Mouse (Mus musculus) neural tube, embryonic 10.5 days (tissue): ENCODE measurements around the gene Uhrf1bp1.

Experiments
- DNase-seq: peaks from one replicate; pipeline ENCODE4 v3.0.0-alpha.2; 2017; ENCODE audit warnings: low spot score; ENCODE audit errors: extremely low spot score

The Uhrf1bp1 gene

DNA sequence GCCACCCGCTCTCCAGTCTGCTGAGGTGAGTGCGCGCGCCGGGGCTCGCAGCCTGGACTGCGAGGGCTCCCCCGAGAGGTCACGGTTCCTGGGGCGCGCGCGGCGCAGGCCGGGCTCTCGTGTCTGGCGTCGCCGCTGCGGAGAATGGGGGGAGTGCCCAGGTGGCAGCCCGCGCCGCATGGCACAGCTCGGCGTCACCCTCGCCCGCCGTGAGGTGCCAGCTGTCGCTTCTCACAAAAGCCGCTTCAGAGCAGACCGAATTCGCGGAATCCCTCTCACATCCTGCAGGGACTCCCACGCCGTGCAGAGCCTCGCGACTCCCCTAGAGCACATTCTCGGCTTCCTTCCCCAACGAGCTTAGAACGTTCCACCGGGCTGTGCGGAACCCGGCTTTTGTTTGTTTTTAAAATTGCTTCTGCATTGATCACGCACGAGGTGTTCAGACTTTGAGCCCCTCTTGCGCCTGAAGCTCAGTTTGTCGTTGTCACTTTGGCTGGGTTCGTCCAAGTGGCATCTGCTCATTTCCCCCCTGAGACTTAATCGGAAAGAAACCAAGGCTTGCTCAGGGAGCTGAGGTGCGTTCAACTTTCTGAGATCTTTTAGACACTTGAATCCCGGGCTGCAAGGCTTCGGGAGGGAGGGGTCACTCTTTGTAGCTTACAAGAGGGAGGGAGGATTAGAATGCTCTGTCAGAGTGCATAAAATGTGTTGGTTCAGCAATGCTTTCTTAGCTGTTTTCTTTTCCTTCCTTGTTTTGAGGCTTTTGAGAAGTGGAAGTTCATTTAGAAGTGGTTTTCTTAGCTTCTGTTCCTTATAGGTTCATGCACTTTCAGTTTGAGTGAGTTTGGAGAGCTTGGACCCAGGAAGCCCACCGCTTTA lies 53.6 kb downstream of the Uhrf1bp1 start, which contains the start of gene Taf11:
TSS of gene Taf11 (minus strand) at position 223 of the 879 bp plus-strand sequence.
- no peak for DNase-seq

DNA sequence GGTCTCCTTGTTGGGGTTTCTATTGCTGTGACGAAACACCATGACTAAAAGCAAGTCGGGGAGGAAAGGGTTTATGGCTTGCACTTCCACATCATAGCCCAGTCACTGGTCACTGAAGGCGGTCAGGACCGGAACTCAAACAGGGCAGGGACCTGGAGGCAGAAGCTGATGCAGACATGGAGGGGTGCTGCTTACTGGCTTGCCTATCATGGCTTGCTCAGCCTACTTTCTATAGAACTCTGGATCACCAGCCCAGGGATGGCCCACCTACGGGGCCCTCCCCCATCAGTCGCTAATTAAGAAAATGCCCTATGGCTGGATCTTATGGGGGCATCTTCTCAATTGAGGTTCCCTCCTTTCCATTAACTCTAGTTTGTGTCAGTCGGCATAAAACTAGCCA lies 55.1 kb downstream of the Uhrf1bp1 start:
- DNase-seq: no peak

DNA sequence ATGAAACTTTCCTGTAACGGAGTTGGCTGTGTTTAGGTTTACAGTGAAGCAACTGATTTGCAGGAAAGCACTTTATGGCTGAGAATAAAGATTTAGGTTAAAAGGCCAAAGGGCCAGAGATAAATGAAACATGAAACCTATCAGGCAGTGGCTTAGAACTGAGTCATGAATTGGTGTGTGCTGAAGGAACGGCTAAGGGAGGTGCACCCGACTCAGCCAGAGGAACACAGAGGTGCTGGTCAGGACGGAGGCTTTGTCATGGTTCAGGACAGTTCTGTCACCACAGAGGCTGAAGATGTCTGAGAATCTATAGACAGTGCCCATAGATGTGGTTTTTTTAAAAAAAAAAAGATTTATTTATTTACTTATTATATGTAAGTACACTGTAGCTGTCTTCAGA lies 58.5 kb downstream of the Uhrf1bp1 start:
- DNase-seq: no peak

DNA sequence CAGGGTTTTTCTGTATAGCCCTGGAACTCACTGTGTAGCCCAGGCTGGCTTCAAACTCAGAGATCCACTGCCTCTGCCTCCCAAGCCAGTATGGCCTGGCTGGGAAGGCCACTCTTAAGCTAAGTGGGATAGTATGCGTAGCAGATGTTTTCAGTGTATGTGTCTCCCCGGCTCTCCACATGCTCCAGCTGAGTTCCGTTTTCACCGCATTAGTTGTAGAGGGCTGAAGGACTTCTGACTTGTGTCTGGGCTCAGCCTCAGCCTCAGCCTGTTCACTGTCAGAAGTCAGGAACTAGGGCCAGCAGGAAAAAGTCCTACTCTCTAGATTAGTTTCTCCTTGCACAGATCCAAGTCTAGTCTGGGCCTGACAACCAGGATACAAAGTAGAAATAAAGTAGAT lies 60.1 kb downstream of the Uhrf1bp1 start:
- DNase-seq: no peak

DNA sequence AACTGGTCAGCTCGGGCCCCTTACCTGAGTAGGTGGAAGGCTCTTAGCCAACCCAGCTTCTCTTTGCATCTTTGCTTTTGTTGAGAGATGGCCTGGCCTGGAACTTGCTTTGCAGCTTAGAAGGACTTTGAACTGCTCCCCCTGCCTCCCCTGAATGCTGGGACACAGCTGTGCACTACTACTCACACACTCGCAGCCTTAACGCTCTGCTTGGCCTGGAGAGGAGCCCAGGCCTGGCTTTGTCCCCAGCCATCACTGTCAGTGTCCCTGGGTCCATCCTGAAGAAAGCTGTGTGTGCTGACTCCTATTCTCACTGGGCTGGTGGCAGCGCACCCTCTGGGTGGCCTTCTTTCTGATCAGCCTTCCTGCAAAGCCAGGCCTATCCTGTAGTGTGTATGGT lies 64.4 kb downstream of the Uhrf1bp1 start:
- DNase-seq: no peak

DNA sequence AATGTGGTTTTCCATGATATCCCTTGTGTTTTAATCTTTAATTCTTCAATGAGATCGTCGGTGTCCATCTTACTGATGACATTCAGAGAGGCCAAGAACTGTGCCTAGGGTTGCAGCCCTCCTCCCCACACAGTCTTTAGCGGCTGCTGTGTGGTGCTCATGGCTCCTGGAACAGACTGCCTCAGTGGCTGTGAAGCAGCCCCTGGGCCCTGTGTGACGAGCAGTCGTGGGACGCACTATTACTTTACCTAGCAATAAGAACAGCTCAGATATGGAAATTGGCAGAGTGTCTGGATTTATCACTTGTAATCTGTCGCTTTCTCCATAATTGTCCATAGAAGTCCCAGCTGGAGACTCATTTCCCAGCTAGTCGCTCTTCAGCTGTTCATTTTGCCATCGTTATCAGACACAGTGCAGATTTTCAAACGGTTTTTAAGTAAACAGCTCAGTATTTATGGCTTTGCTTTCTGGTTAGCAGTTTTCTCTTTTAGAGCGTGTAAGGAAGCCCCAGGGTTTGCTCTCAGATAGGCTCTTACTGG lies 66.0 kb downstream of the Uhrf1bp1 start:
- no peak for DNase-seq

DNA sequence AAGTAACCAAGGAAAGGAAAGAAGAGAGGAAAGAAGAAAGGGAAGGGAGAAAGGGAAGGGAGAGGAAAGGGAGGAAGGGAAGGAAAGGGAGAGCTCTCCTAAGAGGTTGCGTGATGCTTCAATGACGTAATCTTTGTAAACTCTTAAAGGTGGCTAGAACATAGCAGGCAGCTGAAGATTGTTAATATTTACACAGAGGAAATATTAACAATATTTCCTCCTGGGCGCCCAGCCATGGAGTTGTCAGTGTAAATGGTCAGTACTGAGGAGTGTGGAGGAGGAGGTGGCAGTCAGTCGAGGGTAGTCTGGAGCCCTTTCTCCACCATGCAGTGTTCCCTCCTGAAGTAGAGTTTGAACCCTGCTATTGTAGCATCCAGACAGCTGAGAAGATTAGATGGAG lies 68.8 kb downstream of the Uhrf1bp1 start:
- DNase-seq: no peak

DNA sequence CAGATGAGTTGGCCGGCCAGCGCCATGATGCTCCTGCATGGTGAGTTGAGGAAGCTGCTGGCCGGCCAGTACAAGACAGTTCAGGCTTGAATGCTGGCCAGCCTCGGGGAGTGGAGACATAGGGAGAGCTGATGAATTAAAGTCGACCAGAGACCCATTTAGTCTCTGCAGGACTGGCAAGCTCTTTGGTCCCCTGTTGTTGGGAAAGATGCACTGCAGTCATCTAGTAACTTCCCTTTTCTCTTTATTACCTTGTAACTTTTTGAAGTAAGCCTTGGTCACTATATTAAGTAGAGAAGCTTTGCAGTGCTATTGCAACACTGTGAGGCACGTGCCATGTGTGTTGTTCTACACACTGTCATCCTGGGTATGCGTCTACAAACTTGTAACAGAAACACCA lies 69.3 kb downstream of the Uhrf1bp1 start:
- no peak for DNase-seq

DNA sequence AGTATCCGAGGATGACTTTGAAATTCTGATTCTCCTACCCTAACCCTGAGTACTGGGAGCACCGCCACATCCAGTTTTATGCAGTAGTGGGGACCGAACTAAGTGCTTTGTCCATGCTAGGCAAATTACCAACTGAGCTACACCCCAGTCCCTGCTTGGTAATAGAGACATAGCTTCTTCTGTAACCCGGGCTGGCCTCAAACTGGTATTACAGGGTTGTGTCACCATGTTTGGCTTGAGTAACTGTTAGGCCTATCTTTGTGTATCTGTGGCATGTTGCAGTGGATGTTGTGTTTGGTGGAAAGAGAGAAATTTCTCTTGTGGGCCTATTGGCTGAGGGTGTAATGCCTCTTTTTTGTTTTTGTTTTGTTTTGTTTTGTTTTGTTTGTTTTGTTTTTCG lies 74.0 kb downstream of the Uhrf1bp1 start:
- DNase-seq: no peak

DNA sequence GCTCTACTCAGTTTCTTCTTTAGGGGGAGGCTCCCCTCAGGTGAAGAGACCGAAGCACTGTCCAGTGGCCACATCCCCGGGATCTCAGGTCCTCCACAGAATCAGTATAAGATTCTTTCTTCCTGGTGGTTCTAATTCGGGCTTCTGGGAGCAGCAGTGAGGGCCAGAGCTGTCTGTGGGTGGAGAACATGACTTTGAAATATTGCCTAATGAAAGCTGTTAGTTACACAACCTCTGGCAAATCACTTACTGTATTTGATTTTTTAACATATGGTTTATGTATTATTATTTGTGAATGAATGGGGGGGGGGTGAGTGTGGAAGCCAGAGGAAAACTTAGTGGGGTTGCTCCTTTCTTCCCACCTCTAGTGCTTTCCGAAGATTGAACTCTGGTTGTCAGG lies 75.6 kb downstream of the Uhrf1bp1 start:
- no peak for DNase-seq

DNA sequence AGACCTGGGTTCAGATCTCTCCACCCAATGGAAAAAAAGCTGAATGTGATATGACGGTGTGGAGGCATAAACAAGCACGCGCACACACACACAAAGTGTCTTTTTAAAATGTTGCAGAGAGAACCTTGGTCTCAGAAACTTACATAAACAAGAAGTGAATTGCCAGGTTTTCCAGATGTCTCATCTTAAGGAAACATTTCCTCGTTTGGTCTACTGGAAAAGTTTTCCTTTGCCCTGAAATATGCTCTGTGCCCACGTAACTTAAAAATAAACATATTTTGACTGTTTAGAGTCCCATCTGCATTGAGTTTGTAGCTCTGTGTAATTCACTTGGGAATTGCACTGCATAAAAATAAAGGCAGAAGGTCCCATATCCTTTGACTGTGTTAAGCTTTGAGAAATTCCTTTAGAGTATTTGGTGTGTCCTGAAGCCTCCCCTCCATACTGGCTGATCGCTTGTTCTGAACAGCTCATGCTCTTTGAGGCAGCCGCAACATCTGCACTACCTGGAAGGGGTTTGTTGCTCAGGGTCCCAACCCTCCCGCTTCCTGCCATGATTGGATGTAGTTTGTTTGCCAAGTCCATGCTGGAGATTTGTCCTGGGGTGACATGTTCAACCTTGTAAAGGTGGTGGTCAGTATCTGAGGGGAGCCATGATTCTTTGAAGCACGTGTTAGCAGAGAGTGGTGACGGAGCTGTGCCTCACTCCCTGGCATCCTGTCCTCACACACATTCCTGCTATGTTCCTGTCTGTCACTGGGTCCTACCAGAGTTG lies 78.1 kb downstream of the Uhrf1bp1 start:
- no peak for DNase-seq

DNA sequence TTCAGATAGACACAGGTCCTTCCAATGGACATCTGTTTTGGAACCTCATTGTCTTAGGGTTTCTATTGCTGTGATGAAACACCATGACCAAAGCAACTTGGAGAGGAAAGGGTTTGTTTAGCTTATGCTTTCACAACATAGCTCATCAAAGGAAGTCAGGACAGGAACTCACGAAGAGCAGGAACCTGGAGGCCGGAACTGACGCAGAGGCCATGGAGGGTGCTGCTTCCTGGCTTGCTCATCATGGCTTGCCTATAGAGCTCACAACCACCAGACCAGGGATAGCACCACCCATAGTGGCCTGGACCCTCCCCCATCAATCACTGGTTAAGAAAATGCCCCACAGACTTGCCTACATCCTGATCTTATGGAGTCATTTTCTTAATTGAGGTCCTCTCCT lies 78.8 kb downstream of the Uhrf1bp1 start:
- no peak for DNase-seq

DNA sequence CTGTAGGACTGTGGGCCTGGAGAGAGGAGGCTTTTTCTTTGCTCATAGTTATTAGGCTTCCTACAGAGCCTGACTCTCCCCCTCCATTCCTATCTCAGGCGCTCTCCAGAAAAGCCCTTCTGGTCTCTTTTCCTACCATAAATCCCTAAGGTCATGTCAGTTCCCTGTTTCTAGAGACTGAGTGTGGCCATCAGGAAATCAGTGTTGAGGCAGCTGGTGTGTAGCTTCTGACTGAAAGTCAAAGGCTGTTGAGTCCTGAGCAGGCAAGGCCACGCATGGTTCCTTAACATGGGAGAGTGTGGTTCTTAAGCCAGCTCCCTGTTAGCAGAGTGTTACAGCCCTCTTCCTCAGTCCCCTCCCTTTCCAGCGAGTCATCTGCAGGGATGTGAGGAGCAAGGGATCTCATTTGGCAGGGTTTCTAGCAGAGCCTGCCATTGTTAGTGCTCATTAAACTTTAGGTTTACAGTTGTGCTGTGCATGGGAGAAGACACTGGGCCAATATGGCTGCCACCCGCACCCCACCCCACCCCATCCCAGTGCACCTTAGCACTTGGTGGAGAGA lies 80.9 kb downstream of the Uhrf1bp1 start:
- DNase-seq: no peak

DNA sequence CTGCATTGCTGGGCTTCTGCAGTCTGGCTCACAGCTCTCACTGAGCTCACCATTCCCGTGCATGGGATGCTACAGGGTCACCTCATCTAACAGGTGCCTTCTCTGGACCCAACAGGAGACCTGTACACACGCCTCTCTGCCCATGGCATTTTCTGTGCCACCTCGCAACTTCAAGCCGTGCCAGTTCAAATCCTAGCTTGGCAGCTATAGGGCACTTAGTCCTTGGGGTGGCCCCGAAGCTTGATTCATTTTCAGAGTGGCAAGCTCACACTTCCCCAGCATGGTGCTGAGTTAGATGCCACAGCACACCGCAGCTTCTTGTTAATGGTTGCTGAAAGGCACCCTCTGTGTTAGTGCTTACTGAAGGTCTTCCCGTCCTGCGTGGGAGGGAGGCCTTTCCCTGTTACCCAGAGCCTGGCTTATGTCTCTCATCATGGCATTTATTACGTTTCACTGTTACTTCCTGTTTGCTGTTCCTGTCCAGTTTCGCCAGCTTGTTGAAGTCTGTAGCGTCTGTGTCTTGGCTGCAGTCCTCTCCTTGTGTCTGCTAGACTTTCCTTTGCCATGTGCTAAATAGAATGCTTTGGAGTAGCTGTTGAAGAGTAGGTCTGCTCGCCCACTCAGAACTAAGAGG lies 82.0 kb downstream of the Uhrf1bp1 start:
- no peak for DNase-seq

DNA sequence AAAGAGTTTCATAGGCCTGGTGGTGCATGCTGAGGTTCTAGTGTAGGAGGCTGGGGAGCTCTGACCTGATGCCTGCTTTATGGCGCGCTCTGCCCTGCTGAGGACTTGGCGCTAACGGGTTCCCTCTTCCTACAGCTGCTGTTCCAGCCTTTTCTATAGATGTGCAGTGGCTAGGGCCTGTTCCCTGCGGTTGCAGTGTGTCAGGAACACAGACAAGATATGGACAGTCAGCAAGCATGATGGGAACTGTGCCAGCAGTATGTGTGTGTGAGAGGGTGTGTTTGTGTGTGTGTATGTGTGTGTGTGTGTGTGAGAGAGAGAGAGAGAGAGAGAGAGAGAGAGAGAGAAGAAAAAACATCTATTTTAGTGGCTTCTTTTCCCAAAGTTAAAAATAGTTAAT lies 82.8 kb downstream of the Uhrf1bp1 start:
- DNase-seq: no peak

DNA sequence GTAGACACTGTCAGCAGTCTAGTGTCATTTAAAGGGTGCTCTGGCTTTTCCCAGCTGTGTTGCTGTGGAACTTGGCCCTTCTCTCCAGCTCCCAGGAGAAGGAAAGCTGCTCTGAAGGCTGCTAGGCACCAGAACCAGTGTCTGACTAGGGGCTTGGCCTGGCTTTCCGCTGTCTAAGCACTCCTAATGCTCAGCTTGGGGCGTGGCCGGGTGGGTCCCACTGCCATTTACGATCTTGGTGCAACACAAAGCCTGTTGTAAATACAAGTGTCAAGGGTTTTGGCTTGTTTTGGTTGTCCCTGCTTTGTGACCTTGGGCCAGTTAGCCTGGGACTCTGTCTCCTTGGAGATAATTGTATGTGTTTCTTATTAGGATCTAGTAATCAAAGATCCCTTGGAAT lies 84.1 kb downstream of the Uhrf1bp1 start:
- DNase-seq: no peak

DNA sequence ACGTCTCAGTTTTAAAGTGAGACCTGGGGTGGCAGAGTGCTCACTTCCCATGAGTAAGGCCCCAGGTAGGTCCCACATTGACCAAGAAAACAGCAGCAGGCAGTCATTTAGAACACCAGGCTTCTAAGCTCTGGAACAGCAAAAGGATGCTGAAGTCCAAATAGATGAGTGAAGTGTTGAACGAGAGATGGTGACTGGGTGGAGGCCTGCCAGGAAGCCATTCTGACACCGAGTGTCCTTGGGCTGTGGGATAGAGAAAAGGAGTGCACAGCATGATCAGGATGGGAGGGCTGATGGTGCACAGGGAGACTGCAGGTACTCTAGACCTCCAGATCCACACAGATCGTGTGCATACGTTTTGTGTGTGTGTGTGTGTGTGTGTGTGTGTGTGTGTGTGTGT lies 84.9 kb downstream of the Uhrf1bp1 start:
- no peak for DNase-seq

DNA sequence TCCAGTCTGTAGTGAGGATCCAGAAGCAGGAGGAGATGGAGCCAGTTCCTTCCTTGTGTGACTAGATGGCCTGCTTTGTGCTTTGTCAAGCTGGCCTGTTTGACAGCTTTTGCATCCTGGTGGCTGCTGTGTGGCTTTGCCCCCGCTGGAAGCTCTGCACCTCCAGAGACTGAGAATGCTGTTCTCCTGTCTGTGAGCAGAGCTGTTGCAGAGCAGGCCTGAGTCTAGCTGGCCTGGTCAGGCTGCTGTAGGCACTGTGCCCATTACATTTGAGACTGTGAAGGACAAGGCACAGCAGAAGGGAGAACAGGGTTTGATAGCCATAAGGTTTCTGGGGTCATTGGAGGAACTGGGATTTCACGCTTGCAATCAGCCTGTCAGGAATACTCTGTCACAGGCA lies 85.5 kb downstream of the Uhrf1bp1 start:
- no peak for DNase-seq

DNA sequence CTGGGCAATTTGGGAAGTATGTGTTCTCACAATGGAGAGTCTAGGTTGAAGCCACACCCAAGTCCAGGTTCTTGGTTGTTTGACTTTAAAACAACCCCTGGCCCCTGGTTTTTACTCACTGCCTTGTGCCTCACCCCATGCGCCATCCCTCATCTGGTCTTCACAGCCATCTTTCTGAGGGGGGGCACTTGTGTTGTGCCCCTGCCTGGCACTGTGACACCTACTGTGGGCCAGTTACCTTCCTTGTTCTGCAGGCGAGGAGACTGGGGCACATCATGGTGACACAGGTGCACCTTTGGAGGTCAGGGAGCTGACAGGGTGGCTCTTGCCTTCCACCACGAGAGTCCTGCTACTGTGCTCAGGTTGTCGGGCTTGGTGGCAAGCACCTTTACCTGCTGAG lies 85.9 kb downstream of the Uhrf1bp1 start:
- DNase-seq: no peak

DNA sequence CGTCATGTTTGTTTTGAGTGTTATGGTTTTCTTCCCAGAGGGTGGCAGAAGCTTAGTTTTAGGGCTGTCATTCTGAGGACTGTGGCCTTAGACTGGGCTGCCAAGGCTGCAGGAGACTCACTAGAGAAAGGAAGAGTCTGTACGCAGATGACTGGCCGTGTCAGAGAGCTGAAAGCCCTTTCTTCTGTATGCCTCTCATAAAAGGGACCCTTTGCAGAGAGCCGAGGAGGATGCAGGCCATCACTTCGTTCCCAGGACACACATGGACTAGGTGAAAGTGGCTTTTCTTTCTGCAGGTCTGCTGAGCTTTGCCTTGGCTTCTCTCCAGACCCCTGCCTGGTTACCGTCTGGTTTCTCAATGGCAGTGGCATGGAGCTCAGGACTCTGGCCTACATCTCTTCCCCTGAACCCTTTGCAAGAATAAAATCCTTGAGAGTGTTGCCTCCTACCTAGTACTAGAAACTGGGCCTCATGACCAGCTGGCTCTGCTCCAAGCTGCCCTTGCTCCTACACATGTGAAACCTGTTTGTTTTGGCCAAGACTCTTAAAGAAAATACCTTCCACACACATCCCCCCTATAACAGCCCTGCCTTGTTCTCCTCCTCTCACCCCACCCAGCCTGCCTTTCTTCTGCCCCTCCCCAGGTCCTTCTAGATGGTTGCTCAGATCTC lies 89.4 kb downstream of the Uhrf1bp1 start:
- no peak for DNase-seq

DNA sequence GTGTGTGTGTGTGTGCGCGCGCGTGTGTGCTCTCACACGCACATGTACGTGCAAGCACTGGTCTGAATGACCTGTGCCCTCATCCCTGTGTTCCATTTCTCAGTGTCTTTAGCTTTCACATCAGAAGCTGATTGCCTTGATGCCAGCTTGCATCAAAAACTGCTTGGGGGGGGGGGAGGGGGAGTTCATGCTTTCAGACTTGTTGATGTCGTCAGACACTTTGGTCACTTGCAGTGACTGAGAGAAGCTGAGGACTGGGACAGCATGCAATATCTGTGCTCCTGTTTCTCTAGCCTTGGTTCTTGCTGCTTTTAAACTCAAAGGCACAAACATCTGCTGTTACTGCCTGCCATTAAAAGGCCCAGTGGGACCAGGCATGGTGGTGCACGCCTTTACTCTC lies 90.1 kb downstream of the Uhrf1bp1 start:
- no peak for DNase-seq
